Mouse (Mus musculus) effector memory CD4-positive, alpha-beta T cell, adult 7 months (primary cell): Measurements from ENCODE around the gene Dusp22. TPM values are rescaled to one million over a fixed set of nuclear protein-coding genes. Genes with fewer than 3 reads are reported as not detected.

Experiments used
- polyA plus RNA-seq: library from polyadenylated mRNA; unstranded; fragments of 100-300 nt; shearing (Covaris generic); gene quantifications from one replicate; pipeline ENCODE4 v1.2.1, GENCODE M21; 2017

Gene Dusp22
- 2.7 TPM for polyA plus RNA-seq

GRCm38 (mm10) chr13:30659613-30660505 is at the start of gene Dusp22:
Gene Dusp22 (plus strand): TSS chr13:30659999.

GRCm38 (mm10) chr13:30749021-30749556 is 89.3 kb downstream of the Dusp22 start, which contains the start of gene Irf4:
Gene Irf4 (plus strand): TSS chr13:30749226.

Other genes starting within 250 kb of the Dusp22 start
- gene Uqcrfs1, start 114.6 kb upstream of the Dusp22 start, polyA plus RNA-seq: 150 TPM
- 11.1 TPM for gene Irf4, start 89.2 kb downstream of the Dusp22 start, polyA plus RNA-seq